Mouse (Mus musculus) hindbrain, embryonic 12.5 days (tissue): ENCODE measurements around the gene Cox7a2. TPM values are rescaled to one million over a fixed set of nuclear protein-coding genes. Genes with fewer than 3 reads are reported as not detected.

Source experiments
- ATAC-seq: fragments of 200-750 bp; cut with Nextera tagmentation; 2 replicates; pipeline ENCODE4 v1.8.0; 2017; ENCODE audit warnings: moderate TSS enrichment; ENCODE audit not compliant: low FRiP score
- H3K27ac ChIP-seq: fragments of 300-500 bp; sonication (generic); 2 replicates; pipeline ENCODE4 v1.5.1; 2016; ENCODE audit warnings: mild to moderate bottlenecking
- H3K27me3 ChIP-seq: fragments of 300-500 bp; sonication (generic); 2 replicates; pipeline ENCODE4 v1.6.1; 2016; ENCODE audit warnings: mild to moderate bottlenecking
- H3K36me3 ChIP-seq: fragments of 300-500 bp; sonication (generic); 2 replicates; pipeline ENCODE4 v1.6.1; 2016; ENCODE audit warnings: mild to moderate bottlenecking
- H3K4me1 ChIP-seq: fragments of 300-500 bp; sonication (generic); 2 replicates; pipeline ENCODE4 v1.6.1; 2016
- H3K4me2 ChIP-seq: fragments of 300-500 bp; sonication (generic); replicated peaks from 2 replicates; pipeline ENCODE4 v1.6.1; 2016; ENCODE audit warnings: mild to moderate bottlenecking
- H3K4me3 ChIP-seq: fragments of 300-500 bp; sonication (generic); 2 replicates; pipeline ENCODE4 v1.5.1; 2016; ENCODE audit warnings: mild to moderate bottlenecking
- H3K9ac ChIP-seq: fragments of 300-500 bp; sonication (generic); 2 replicates; pipeline ENCODE4 v1.6.1; 2016; ENCODE audit warnings: mild to moderate bottlenecking, moderate library complexity
- H3K9me3 ChIP-seq: fragments of 300-500 bp; sonication (generic); replicated peaks from 2 replicates; pipeline ENCODE4 v1.6.1; 2016; ENCODE audit warnings: mild to moderate bottlenecking
- WGBS: fragments of 180-500 bp; shearing (Covaris S2); methylation state at CpG from one replicate; pipeline ENCODE4 v1.1.7; 2016; 5-methylcytosine and 5-hydroxymethylcytosine counted together
- polyA plus RNA-seq: library from polyadenylated mRNA; unstranded; fragments of >200 nt; fragmentation: Nextera tagmentation; extraction: Ambion mirVana; gene quantifications from 2 replicates; pipeline ENCODE4 v1.2.1, GENCODE M21; 2016

The Cox7a2 gene
- polyA plus RNA-seq, 1 experiment from 2014 or later, result 638 TPM

DNA sequence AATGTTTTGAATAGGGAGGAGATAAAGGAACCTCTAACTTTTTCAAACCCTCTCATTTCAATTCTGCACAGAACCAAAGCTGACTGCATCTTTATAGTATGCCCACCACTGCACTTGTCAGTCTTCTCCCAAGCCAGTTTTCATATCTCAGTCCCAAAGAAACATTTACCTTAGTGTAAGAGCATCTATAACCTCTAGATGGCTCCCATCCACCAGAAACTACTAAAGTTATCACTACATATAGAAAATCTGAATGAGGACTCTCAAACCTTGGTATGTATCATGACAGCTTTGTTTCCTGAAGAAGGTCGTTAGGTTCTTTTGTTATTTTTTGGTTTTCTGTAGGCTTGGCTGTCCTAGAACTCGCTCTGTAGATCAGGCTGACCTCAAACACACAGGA lies 19.7 kb upstream of the Cox7a2 start:
- Histone ChIP-seq H3K27ac (no peak overlapping the region), H3K27me3 (no peaks in the 10 kb centered on the region), H3K36me3 (peaks cover 7% of the 10 kb centered on the region), H3K4me1 (no peaks in the 10 kb centered on the region), H3K4me3 (no peak overlapping the region), H3K4me2 (no peak overlapping the region), H3K9me3 (no peaks in the 10 kb centered on the region), H3K9ac (no peak overlapping the region)
- ATAC-seq, result no peak
- WGBS, result 74% methylated on average over 2 of the region's 2 CpGs

DNA sequence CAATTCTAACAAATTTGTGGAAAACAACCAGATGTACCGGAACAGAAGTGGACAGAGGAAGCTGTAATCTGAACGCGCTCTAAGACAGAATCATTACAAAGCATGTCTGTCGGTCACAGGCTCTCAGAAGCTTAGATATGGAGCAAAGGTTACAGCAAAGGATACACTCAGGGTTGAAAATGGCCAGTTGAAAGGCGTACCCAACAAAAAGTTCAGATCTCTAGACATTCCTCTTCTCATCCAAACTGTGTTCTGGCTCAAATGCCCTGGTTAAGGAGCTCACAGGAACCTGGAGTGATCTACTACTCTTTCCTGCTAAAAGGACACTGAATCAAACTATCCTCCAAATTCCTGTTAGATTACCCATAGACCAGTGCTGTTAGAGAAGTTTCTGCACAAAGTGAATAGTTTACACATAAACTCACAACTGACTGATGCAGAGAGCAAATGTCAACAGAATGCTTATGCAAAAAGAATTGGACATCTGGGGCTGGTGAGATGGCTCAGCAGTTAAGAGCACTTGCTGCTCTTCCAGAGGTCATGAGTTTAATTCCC lies 7.4 kb upstream of the Cox7a2 start:
- H3K4me1 ChIP-seq, result no peaks in the 10 kb centered on the region
- H3K9ac ChIP-seq, result no peak overlapping the region
- whole genome bisulfite sequencing, result 95% methylated on average over 5 of the region's 5 CpGs
- no peaks in the 10 kb centered on the region for H3K9me3 ChIP-seq
- no peak overlapping the region for H3K27ac ChIP-seq
- no peak for ATAC-seq
- 0 out of 2 replicates have a peak, but pooled peaks cover 4% of the 10 kb centered on the region for H3K36me3 ChIP-seq
- no peak overlapping the region for H3K4me2 ChIP-seq
- no peak overlapping the region for H3K4me3 ChIP-seq
- H3K27me3 ChIP-seq, result no peaks in the 10 kb centered on the region

DNA sequence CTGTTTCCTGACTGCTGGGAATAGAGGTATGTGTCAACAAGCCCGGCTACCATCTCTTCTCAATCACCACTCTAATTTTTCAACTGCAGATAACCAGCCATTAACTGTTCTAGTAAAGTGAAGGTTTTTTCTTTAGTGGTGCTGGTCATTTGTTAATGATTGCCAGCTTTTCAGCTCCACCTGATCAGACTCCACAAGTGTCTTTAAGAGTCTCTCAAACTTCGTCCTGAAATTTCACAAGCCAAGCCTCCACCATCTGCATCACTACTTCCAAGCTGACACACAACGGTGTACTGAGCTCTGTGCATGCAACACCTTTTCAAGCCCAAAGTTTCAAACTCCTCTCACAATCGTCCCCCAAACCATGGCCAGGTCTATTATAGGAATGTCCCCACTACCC lies 5.7 kb upstream of the Cox7a2 start:
- no peaks in the 10 kb centered on the region for H3K9me3 ChIP-seq
- 86% methylated on average over 4 of the region's 4 CpGs for WGBS
- no peak overlapping the region for H3K4me2 ChIP-seq

DNA sequence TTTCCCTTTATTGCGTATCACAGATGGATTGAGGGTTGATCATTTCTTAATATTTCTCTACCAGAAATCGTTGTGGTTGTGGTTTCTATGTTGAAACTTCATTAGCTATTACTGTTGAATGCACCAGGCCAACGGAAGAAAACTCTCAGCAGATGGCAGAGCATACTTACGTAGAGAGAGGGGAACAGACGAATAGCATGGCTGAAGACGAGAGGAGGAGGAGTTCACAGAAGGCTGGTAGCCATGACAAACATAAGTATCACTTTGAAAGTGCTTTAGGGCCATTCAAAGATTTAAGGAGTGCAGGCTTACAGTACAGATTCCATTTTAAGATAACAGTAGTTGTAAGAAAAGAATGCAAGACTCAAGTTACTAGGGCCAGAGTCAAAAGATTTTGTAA lies 2.8 kb upstream of the Cox7a2 start:
- no peak overlapping the region for H3K4me3 ChIP-seq
- H3K27ac ChIP-seq, result no peak overlapping the region
- H3K4me1 ChIP-seq, result peaks cover 10% of the 10 kb centered on the region
- no peak for ATAC-seq
- WGBS, result 79% methylated on average over 6 of the region's 6 CpGs
- H3K9ac ChIP-seq, result no peak overlapping the region
- H3K27me3 ChIP-seq, result no peaks in the 10 kb centered on the region
- no peaks in the 10 kb centered on the region for H3K9me3 ChIP-seq
- H3K4me2 ChIP-seq, result no peak overlapping the region
- peaks cover 5% of the 10 kb centered on the region; the same call in 1 of the 2 replicates for H3K36me3 ChIP-seq

More for the DNA sequence above, 5.7 kb upstream of the Cox7a2 start:
- Histone ChIP-seq H3K4me3 (no peak overlapping the region), H3K9ac (no peak overlapping the region), H3K36me3 (no peaks in the 10 kb centered on the region), H3K27ac (no peak overlapping the region), H3K27me3 (no peaks in the 10 kb centered on the region), H3K4me1 (no peaks in the 10 kb centered on the region)
- no peak for ATAC-seq

DNA sequence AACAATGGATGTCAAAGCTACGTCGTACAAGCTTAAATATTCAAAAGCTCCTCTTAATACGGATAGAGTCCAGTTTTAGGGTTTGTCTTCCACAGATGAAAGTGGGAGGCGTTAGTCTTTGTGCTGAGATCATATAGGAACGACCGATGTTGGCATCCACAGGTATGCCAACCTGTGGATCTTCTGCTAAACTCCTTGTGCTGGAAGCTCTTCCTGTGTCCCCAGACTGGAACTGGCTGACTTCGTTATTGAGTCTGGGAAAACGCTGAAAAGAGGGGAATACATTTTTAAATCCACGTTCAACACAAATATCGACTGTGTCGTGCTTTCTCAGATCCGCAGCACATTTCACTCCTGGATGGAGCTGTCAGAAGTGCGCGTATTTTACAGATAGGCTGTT lies 398 bp upstream of the Cox7a2 start:
- peaks cover 10% of the 10 kb centered on the region for H3K4me1 ChIP-seq
- H3K27ac ChIP-seq, result peak overlapping the region; percentile 78
- WGBS, result 8% methylated on average over 14 of the region's 14 CpGs
- H3K36me3 ChIP-seq, result peaks cover 17% of the 10 kb centered on the region
- H3K4me3 ChIP-seq, result peak overlapping the region; percentile 63
- peak; percentile 65; the same call in 1 of the 2 replicates for ATAC-seq
- H3K9me3 ChIP-seq, result no peaks in the 10 kb centered on the region
- H3K9ac ChIP-seq, result peak overlapping the region; percentile 61
- no peaks in the 10 kb centered on the region for H3K27me3 ChIP-seq
- H3K4me2 ChIP-seq, result peak overlapping the region; percentile 62

DNA sequence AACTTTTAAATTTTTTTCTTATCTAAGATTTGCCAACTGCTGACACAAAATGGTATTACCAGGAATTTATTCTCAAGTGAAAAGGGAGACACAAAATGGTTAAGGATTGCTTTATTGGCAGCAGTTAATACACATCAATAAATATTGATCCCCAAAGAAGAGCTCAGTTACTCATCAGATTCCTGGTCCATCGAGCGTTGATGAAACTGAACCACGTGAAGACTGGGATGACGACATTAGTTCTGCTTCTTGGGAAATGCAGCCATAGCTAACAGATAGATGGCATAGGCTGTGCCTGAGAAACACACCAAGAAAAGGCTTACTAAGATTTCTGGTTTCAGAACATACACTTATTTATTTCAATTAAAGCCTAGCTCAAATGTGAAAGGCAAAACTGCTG lies 4.4 kb downstream of the Cox7a2 start:
- H3K27me3 ChIP-seq, result no peaks in the 10 kb centered on the region
- H3K27ac ChIP-seq, result no peak overlapping the region
- ATAC-seq, result no peak
- H3K9ac ChIP-seq, result no peak overlapping the region
- peaks cover 10% of the 10 kb centered on the region for H3K4me1 ChIP-seq
- H3K4me2 ChIP-seq, result no peak overlapping the region
- H3K9me3 ChIP-seq, result no peaks in the 10 kb centered on the region
- H3K36me3 ChIP-seq, result peaks cover 29% of the 10 kb centered on the region
- WGBS, result 95% methylated on average over 4 of the region's 4 CpGs
- H3K4me3 ChIP-seq, result no peak overlapping the region

DNA sequence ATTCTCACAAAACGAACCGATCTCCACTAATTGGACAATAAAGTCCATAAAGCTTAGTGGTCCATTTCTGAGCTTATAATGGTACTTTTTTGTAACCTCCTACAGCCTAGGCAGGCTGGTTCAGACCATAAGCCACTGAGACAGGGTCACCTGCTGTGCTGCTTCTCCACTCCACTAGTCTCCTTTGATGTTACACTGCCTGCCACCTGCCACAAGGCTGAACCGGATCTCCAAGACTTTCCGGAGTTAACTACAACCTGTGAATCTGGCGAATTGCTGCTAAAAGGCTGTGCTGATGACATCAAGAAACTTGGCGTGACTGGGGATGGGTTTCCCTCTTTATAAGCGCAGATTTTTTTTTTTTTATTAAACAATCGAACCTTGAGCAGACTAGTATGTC lies 7.8 kb downstream of the Cox7a2 start:
- no peak overlapping the region for H3K27ac ChIP-seq
- no peak overlapping the region for H3K4me3 ChIP-seq
- no peak overlapping the region for H3K4me2 ChIP-seq
- ATAC-seq, result no peak
- H3K36me3 ChIP-seq, result peaks cover 20% of the 10 kb centered on the region
- 82% methylated on average over 8 of the region's 8 CpGs for WGBS
- no peaks in the 10 kb centered on the region for H3K27me3 ChIP-seq
- H3K9ac ChIP-seq, result no peak overlapping the region
- no peaks in the 10 kb centered on the region for H3K9me3 ChIP-seq
- no peaks in the 10 kb centered on the region for H3K4me1 ChIP-seq

DNA sequence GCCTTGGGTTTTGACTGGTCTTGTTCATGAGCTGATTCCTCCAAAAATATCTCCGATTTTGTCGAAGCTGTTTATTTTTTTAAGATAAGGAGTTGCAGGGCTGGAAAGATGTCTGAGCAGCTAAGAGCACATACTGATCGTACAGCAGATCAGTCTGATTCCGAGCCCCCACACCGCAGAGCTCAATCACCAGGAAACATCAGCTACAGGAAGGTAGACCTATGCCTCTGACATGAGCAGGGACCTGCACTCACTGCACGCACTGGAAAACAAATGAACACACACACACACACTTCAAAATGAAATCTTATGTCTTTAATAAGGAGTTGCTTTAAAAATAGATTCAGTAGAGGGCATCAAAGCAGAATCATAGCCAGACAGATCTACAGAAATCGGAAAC lies 9.0 kb downstream of the Cox7a2 start:
- Histone ChIP-seq H3K27ac (no peak overlapping the region), H3K9ac (no peak overlapping the region)

DNA sequence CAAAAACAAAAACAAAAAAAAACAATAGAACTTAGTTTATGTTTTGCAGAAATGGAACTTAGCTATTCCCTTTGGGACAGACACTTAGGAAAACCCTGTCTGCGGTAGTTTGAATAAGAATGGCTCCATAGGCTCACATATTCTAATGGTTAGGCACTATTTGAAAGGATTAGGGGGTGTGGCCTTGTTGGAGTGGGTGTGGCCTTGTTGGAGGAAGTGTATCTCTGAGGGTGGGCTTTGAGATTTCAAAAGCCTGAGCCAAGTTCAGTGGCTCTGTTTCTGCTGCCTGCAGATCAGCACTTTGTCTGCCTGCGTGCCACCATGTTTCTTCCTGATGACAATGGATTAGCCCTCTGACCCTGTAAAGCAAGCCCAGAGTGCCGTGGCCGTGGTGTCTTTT lies 14.6 kb downstream of the Cox7a2 start:
- H3K9me3 ChIP-seq, result no peaks in the 10 kb centered on the region
- no peaks in the 10 kb centered on the region for H3K4me1 ChIP-seq
- H3K4me3 ChIP-seq, result no peak overlapping the region
- no peaks in the 10 kb centered on the region for H3K27me3 ChIP-seq
- H3K4me2 ChIP-seq, result no peak overlapping the region
- no peak overlapping the region for H3K27ac ChIP-seq
- no peak for ATAC-seq
- no peaks in the 10 kb centered on the region for H3K36me3 ChIP-seq
- H3K9ac ChIP-seq, result no peak overlapping the region
- WGBS, result 45% methylated on average over 4 of the region's 4 CpGs

More for the DNA sequence above, 9.0 kb downstream of the Cox7a2 start:
- no peak overlapping the region for H3K4me3 ChIP-seq
- H3K36me3 ChIP-seq, result peaks cover 16% of the 10 kb centered on the region
- no peaks in the 10 kb centered on the region for H3K9me3 ChIP-seq
- no peaks in the 10 kb centered on the region for H3K4me1 ChIP-seq
- 89% methylated on average over 7 of the region's 7 CpGs for WGBS
- H3K27me3 ChIP-seq, result no peaks in the 10 kb centered on the region
- ATAC-seq, result no peak
- H3K4me2 ChIP-seq, result no peak overlapping the region

DNA sequence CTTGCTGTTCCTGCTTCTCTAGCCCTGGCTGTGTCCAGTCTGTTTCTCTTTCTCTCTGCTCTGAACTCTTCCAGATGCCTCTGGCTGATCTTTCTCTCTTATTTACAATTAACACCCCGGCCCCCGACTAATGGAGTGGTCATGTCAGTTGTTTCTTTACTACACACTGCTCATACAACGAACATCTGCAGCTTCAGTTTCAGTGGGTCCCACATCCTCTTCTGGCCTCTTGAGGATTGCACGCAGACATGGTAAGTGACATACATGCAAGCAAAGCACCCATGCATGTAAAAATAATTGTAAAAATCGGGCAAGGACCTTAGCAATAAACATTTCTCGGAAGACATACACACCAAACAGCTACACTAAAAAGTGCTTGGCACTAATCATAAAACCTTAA lies 24.1 kb downstream of the Cox7a2 start:
- Histone ChIP-seq H3K4me2 (no peak overlapping the region), H3K36me3 (no peaks in the 10 kb centered on the region), H3K9ac (no peak overlapping the region), H3K27me3 (no peaks in the 10 kb centered on the region), H3K9me3 (no peaks in the 10 kb centered on the region), H3K4me1 (no peaks in the 10 kb centered on the region), H3K27ac (no peak overlapping the region), H3K4me3 (no peak overlapping the region)
- WGBS, result 89% methylated on average over 6 of the region's 6 CpGs
- no peak for ATAC-seq

DNA sequence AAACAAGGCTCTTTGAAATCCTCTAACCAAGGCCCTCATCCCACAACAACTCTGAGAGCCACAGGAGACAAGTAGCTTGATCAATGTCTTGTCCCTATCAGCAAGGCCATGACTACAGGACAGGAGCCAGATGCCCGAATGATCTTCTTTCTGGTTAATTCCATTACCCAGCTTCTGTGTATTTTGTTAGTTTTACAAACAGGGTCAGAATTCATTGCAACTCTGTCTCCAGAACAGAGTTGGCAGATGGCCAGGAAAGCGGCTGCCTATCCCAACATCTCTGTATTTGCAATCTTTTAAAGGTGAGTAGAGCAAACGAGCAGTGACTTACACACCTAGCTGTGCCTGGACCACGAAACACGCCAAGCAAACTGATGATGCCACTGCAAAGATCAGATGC lies 29.4 kb downstream of the Cox7a2 start:
- 88% methylated on average over 5 of the region's 5 CpGs for WGBS
- H3K27me3 ChIP-seq, result no peaks in the 10 kb centered on the region
- H3K4me3 ChIP-seq, result no peak overlapping the region
- no peaks in the 10 kb centered on the region for H3K4me1 ChIP-seq
- H3K4me2 ChIP-seq, result no peak overlapping the region
- H3K9ac ChIP-seq, result no peak overlapping the region
- H3K27ac ChIP-seq, result no peak overlapping the region
- no peak for ATAC-seq
- H3K9me3 ChIP-seq, result no peaks in the 10 kb centered on the region
- H3K36me3 ChIP-seq, result no peaks in the 10 kb centered on the region

DNA sequence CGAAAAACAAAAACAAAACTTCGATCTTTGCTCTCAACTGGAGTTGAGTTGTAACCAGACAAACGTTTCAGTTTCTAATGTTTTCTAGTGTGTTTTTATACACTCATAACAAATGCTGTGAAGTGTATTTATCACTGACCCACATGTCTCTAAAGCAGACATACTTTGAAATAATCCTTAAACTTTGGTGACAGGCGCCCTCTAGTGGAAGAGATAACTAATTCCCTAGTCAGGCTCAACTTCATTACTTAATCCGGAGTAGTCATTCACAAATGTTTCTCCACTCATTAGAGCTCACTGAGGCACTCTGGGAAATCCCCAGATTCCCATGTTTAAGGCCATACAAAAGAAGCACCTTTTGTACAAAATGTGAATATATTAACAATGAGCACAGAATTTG lies 36.6 kb downstream of the Cox7a2 start:
- WGBS, result 34% methylated on average over 5 of the region's 5 CpGs

DNA sequence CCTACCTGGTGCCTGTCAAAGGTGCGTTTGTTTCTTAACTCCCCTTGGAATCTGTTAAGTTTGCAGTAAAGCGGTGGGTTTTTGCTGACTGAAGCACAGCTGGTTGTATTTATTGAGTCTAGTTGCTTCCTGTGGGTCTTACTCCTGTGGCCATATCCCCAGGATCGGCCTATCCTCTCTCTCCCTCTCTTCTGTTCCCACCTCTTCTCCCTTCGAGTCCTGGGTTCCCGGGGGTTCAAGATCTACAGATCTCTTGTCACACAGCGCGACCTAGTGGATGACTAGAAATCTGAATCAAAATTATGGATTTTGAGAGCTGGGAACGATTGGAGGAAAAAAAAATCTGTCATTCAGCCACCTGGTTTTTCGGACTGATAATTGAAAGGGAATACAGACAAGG lies 38.6 kb downstream of the Cox7a2 start:
- Histone ChIP-seq H3K9ac (no peak overlapping the region), H3K4me2 (peak overlapping the region; percentile 25; the same call in 1 of the 2 replicates), H3K4me1 (peaks cover 24% of the 10 kb centered on the region), H3K36me3 (no peaks in the 10 kb centered on the region), H3K27me3 (peaks cover 42% of the 10 kb centered on the region), H3K27ac (no peak overlapping the region), H3K4me3 (no peak overlapping the region), H3K9me3 (no peaks in the 10 kb centered on the region)
- 8% methylated on average over 9 of the region's 9 CpGs for WGBS
- ATAC-seq, result no peak

More for the DNA sequence above, 36.6 kb downstream of the Cox7a2 start:
- H3K4me1 ChIP-seq, result peaks cover 22% of the 10 kb centered on the region
- no peak overlapping the region for H3K9ac ChIP-seq
- H3K27ac ChIP-seq, result no peak overlapping the region
- no peak overlapping the region for H3K4me2 ChIP-seq
- H3K36me3 ChIP-seq, result no peaks in the 10 kb centered on the region
- ATAC-seq, result no peak
- no peak overlapping the region for H3K4me3 ChIP-seq
- H3K9me3 ChIP-seq, result no peaks in the 10 kb centered on the region
- peaks cover 32% of the 10 kb centered on the region for H3K27me3 ChIP-seq
